Mouse (Mus musculus) liver, postnatal 0 days (tissue): ENCODE data around the gene Wwox.

Experiments
- CTCF ChIP-seq: sonication (generic); IDR thresholded peaks from 2 replicates; pipeline ENCODE4 v1.5.1; 2016; ENCODE audit warnings: antibody characterized with exemption, low read depth
- EP300 ChIP-seq: IDR thresholded peaks from 2 replicates; pipeline ENCODE4 v1.6.1; 2016; ENCODE audit warnings: antibody characterized with exemption, low read depth, mild to moderate bottlenecking

- TF ChIP-seq CTCF (no peak), EP300 (no peak)
Observed at GRCm38 (mm10) chr8:114908086-114908485, 468.6 kb downstream of the Wwox start.
